Mouse (Mus musculus): Measurements from ENCODE around the gene Ube2e1.
A peak's percentile ranks its signal among the peaks of the same experiment; 100 is the strongest.

Ube2e1 gene

GRCm38 (mm10) chr14:18242638-18243130 lies 89.0 kb downstream of the Ube2e1 start:
- no peak for DNase-seq (ENCODE audit: low read depth)

GRCm38 (mm10) chr14:18241786-18242185 lies 89.9 kb downstream of the Ube2e1 start:
- DNase-seq (ENCODE audit: low read depth), result no peak

- no peak for DNase-seq (ENCODE audit: low read depth)
Observed at GRCm38 (mm10) chr14:18240132-18240531, 91.5 kb downstream of the Ube2e1 start.

GRCm38 (mm10) chr14:18238750-18239731 lies 92.6 kb downstream of the Ube2e1 start, which contains the start of gene Nr1d2:
TSS of gene Nr1d2 (minus strand) at chr14:18239127.
- peak; percentile 97 for DNase-seq (ENCODE audit: low read depth)

GRCm38 (mm10) chr14:18238131-18238749 lies 93.4 kb downstream of the Ube2e1 start:
- DNase-seq (ENCODE audit: low read depth), result peak; percentile 97

GRCm38 (mm10) chr14:18237381-18237780 lies 94.3 kb downstream of the Ube2e1 start:
- peak; percentile 22 for DNase-seq (ENCODE audit: low read depth)

- peak; percentile 28 for DNase-seq (ENCODE audit: low read depth)
Observed at GRCm38 (mm10) chr14:18236496-18237235, 95.0 kb downstream of the Ube2e1 start.

- peak; percentile 68 for DNase-seq (ENCODE audit: low read depth)
Observed at GRCm38 (mm10) chr14:18233981-18234960, 97.4 kb downstream of the Ube2e1 start.

- DNase-seq (ENCODE audit: low read depth), result no peak
Observed at GRCm38 (mm10) chr14:18233076-18233475, 98.6 kb downstream of the Ube2e1 start.
